Mouse (Mus musculus): ENCODE measurements around the gene Tango6. TPM values are rescaled to one million over a fixed set of nuclear protein-coding genes. Genes with fewer than 3 reads are reported as not detected.
"Not testable (repeated sequence)": the region's sequence is repeated elsewhere in the genome, so short reads cannot be mapped to it uniquely, and the experiment has no call there.

The Tango6 gene
- polyA plus RNA-seq, 1 experiment from 2014 or later = 6.0 TPM

DNA sequence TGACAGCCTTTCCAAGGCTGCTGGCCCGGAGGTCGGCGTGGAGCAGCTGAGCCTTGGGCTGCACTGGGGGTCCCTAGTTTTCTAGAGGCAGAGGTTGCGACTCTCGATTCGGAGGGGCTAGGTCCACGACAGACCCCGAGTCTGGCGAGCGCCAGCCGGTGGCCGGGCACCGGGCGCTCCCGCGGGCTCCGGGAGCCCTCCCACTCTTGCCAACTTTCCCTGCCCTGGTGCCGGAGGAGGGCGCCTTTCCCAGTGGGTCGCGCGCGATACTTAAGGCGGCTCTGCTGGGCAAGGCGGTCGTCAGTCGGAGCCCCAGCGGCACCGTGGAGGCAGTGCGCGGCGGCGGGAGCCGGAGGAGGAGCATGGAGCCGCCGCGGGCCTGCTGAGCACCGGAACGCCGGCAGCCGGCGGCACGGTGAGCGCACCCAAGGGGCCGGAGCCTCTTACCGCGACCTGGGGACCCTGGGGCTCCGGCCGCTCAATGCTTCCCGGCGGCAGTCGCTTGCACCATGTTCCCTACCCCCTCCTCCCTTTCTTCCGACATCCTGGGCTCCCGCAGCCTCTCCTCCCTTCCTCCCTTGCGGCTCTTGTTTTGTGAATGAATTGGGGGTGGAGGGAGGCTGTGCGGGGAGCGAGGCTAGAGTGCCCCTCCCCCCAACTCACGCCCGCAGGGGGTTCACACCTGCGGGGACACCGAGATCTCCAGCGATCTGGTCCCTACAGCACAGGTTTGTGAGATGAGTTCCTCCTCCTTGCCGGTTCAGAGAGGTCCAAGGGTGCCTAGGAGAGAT, 187.9 kb downstream of the Tango6 start:
- ATAC-seq (ENCODE audit: low read depth) = peak; percentile 70
- H3K4me1 ChIP-seq (replicated peaks) = peaks cover 38% of the 10 kb centered on the region
- peaks cover 71% of the 10 kb centered on the region for H3K27me3 ChIP-seq
- under 1% methylated on average over 59 of the region's 63 CpGs for WGBS
- H3K4me3 ChIP-seq = peak overlapping the region; percentile 60
- no peaks in the 10 kb centered on the region for H3K9me3 ChIP-seq
- H3K36me3 ChIP-seq = peaks cover 20% of the 10 kb centered on the region
- H3K27ac ChIP-seq (replicated peaks) = peak overlapping the region; percentile 39
- peak overlapping the region; percentile 80 for H3K9ac ChIP-seq
- H3K4me2 ChIP-seq = peak overlapping the region; percentile 86

DNA sequence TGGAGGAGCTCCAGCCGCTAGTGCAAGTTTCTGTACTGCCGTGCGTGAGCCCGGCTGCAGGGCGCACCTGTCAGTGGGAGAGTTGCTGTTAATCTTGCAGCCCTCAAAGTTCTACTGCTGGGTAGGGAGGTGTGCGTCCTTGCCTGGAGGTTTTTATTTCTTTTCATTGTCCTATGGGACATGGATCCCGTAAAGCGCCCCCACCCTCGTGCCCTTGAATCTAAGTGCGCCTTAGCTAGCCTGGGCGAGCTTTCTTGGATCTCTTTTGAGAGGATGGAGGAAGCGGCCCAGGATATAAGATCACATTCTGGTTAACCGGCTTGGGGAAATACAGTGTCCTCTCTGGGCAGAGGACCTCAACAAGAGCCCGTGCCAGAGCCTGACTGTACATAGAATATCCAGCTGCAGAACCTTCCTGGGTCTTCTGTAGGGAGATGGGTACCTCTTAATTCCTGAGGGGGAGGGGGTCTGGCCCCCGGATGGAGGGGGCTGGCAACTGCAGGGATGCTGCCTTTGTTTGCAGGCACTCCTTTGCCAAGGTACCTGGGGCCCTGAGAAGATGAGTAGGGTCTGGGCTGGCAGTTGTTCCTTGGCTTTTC, 188.6 kb downstream of the Tango6 start:
- Histone ChIP-seq H3K9ac (peak overlapping the region; percentile 80), H3K4me3 (peak overlapping the region; percentile 60)

DNA sequence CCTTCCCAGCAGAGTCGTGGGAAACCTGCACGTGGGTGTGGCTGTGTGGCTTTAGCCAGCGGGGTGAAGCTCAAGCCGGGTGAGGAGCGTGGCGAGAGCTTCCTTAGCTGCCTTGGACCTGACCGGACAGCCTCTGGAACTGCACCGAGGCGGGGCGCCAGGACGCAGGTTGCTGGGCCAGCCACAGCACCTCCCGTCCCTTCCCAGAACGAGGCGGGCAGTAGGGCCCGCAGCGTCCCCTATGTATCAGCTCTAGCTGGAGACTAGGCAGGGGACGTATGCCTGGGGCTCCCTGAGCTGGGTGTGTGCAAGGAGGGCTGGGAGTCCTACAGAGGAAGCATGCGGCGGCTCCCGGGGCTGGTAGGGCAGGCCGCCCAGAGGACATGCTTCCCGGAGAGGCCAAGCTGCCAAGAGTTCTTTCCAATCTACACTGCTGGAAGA, 189.1 kb downstream of the Tango6 start:
- peak overlapping the region; percentile 86 for H3K4me2 ChIP-seq
- peaks cover 27% of the 10 kb centered on the region for H3K36me3 ChIP-seq
- H3K9ac ChIP-seq = peak overlapping the region; percentile 80
- H3K27me3 ChIP-seq = peaks cover 68% of the 10 kb centered on the region
- H3K4me3 ChIP-seq = peak overlapping the region; percentile 60
- WGBS = under 1% methylated on average over 22 of the region's 22 CpGs
- no peaks in the 10 kb centered on the region for H3K9me3 ChIP-seq
- H3K27ac ChIP-seq (replicated peaks) = peak overlapping the region; percentile 39
- peak; percentile 77 for ATAC-seq (ENCODE audit: low read depth)
- H3K4me1 ChIP-seq (replicated peaks) = peaks cover 38% of the 10 kb centered on the region

More for the DNA sequence above, 188.6 kb downstream of the Tango6 start:
- under 1% methylated on average over 15 of the region's 15 CpGs for WGBS
- ATAC-seq (ENCODE audit: low read depth) = peak; percentile 55
- H3K36me3 ChIP-seq = peaks cover 22% of the 10 kb centered on the region
- peaks cover 38% of the 10 kb centered on the region for H3K4me1 ChIP-seq (replicated peaks)
- H3K9me3 ChIP-seq = no peaks in the 10 kb centered on the region
- peak overlapping the region; percentile 86 for H3K4me2 ChIP-seq
- peak overlapping the region; percentile 39 for H3K27ac ChIP-seq (replicated peaks)
- H3K27me3 ChIP-seq = peaks cover 71% of the 10 kb centered on the region

DNA sequence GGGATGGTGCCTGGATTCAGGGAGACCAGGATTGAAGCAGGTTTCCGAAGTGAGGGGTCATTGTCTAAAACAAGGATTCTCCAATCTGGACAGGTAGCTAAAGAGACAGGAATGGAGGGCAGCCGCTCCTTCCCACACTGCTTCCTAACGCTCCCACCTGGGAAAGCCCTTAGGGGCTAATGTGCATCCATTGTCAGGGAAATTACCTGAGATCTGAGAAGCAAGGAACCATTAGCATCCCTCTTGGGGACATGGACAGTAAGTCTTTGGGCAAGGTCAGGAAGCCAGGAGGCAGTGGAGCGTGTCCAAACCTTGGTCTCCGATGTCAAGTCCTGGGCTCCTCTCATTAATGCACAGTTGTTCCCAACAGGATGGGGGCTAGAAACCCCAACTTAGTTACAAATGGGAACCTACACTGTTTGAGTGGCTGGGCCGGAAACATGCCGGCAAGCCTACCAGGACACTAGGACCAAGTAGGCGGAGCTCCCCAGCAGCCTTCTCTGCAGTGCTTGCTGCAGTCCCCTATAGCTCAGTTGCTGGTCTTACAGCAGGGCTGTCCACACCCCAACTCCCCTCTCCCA, 189.7 kb downstream of the Tango6 start:
- Histone ChIP-seq H3K4me3 (peak overlapping the region; percentile 60), H3K4me2 (peak overlapping the region; percentile 86), H3K9ac (peak overlapping the region; percentile 80), H3K36me3 (peaks cover 33% of the 10 kb centered on the region), H3K9me3 (no peaks in the 10 kb centered on the region), H3K27me3 (peaks cover 63% of the 10 kb centered on the region), H3K4me1 (replicated peaks) (peaks cover 38% of the 10 kb centered on the region), H3K27ac (replicated peaks) (peak overlapping the region; percentile 39)
- 9% methylated on average over 8 of the region's 8 CpGs for WGBS
- ATAC-seq (ENCODE audit: low read depth) = no peak

DNA sequence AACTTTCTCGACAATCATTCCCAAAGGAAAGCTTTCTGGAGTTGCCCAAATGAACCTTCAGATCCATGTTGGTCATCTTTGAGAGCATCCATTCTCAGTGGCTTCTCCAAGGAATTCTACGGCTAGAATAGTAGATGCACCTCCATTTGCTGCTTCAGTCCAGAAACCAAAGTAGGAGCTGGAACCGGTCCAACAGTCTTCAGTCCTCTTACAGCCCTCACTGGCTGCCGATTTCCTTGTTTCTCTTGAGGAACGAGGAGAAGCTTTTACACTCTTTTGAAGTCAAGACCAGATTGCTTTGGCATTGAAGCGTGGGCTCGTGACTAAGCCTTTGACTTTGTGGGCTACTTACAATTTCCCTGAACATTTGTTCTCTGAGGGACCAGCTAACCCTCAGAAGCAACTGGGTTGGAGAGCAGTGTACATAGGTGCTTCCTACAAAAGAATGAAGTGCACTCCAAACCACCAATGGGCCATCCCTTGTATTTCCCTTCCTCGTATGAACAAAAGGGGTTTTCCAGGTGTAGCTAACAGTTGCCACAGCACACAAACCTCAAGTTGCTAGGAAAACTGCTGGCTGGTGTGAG, 197.3 kb downstream of the Tango6 start:
- Histone ChIP-seq H3K4me3 (no peak overlapping the region), H3K4me1 (replicated peaks) (no peaks in the 10 kb centered on the region), H3K27me3 (no peaks in the 10 kb centered on the region), H3K27ac (replicated peaks) (no peak overlapping the region), H3K4me2 (no peak overlapping the region), H3K9ac (no peak overlapping the region), H3K9me3 (no peaks in the 10 kb centered on the region), H3K36me3 (peaks cover 89% of the 10 kb centered on the region)
- ATAC-seq (ENCODE audit: low read depth) = no peak
- 94% methylated on average over 8 of the region's 8 CpGs for WGBS

DNA sequence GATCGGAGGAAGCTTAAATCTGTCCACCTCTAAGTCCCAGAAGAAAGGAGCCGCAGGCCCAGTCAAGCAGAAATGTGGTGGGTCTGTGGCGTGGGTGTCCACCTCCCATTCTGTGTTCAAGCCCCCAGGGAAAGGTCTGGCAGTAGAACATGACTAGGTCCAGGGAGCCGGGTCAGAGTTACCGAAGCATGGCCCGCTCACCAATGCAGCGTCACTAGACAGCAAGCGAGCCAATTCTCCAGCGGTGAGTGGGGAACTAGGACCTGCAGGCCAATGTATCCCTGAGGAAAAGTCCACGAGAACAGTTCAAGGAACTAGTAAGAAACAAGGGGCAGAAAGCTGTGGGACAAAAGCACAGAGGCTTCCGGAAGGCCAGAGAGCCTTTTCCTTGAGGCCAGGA, 201.2 kb downstream of the Tango6 start:
- not testable (repeated sequence) for H3K4me3 ChIP-seq; H3K9ac ChIP-seq; H3K4me1 ChIP-seq (replicated peaks); H3K9me3 ChIP-seq; H3K27ac ChIP-seq (replicated peaks); ATAC-seq (ENCODE audit: low read depth); H3K27me3 ChIP-seq; H3K4me2 ChIP-seq
- WGBS = 94% methylated on average over 11 of the region's 11 CpGs
- peaks cover 74% of the 10 kb centered on the region for H3K36me3 ChIP-seq

DNA sequence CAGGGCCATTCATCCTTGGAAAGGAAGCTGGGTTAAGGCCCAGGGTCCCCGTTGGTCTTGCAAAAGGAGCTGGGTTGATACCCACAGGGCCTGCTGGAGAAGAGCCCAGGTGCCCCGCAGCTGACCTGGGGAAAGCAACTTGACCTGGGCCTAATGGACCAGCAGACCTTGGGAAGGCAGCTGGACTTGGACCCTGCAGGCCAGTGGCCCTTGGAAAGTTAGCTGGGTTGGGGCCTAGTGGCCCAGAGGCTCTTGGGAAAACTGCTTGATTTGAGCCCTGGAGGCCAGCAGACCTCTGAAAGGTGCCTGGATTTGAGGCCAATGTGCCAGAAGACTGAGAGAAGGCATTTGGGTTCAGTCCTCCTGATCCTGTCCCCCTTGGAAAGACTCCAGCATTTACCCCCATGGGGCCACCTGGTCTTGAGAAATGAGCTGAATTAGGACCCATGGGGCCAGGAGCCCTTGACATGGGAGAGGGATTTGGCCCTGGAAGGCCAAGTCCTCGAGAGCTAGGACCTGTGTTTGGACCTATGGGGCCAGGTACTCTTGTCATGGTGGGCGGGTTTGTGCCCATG, 202.0 kb downstream of the Tango6 start:
- not testable (repeated sequence) for ATAC-seq (ENCODE audit: low read depth); H3K9me3 ChIP-seq; H3K4me2 ChIP-seq; H3K4me3 ChIP-seq; H3K27ac ChIP-seq (replicated peaks); H3K4me1 ChIP-seq (replicated peaks); H3K9ac ChIP-seq; H3K27me3 ChIP-seq
- peaks cover 66% of the 10 kb centered on the region for H3K36me3 ChIP-seq
- WGBS = 94% methylated on average over 4 of the region's 4 CpGs

DNA sequence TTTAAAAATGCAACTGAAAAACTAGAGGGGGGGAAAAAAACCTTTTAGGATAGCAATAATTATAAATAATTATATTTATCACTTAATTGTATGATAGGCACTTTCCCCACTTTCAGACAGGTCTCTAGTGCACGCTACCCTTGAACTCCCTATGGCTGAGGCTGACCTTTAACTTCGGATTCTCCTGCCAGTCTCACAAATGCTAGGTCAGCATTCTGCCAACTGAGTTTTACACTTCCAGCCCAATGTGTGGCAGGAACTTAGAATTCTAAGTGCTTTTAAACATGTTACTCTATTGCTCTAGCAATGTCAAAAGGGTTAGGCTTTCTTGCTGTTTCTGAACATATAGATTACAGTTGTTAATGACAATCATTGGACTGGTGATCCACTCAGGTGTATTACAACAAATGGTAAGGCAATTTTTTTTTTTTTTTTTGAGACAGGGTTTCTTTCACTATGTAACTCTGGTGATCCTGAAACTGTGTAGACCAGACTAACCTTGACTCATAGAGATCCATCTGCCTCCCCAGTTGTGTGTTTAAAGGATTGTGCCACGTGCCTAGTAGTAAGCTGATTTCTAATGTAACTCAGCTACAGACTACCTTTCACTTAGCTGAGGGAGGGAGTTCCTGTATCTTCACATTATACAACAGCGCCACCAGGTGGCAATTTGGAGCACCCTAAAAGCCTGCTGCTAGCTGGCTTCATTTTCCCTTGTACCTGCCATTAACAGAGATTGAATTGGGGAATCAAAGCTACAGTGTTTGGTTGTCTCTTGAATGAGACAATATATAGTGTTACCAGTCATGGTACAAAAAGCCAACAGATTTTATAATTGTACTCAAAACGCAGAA, 204.7 kb downstream of the Tango6 start:
- Histone ChIP-seq H3K9ac (no peak overlapping the region), H3K4me1 (replicated peaks) (peaks cover 20% of the 10 kb centered on the region), H3K27ac (replicated peaks) (no peak overlapping the region), H3K4me2 (no peak overlapping the region), H3K4me3 (no peak overlapping the region), H3K9me3 (no peaks in the 10 kb centered on the region), H3K36me3 (peaks cover 43% of the 10 kb centered on the region), H3K27me3 (no peaks in the 10 kb centered on the region)
- 49% methylated on average over 5 of the region's 5 CpGs for WGBS
- peak; percentile 74 for ATAC-seq (ENCODE audit: low read depth)

DNA sequence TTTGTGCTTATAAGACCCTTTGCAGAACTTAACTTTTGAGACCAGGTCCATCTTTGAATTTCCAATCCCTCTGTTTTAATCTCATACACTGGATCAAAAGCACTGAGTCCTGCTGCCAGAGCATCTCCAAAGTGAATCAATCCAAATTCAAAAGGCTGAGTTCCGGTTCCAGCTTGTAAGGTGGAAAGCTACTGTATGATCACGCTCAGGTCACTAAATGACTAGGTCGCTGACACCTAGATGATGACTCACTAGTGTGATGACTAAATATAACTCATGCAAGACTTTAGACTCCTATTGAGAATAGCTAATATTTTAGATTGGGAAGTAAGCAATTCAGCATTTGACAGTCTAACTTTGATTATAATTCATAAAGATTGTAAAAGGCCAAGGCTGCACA, 205.9 kb downstream of the Tango6 start:
- H3K36me3 ChIP-seq = peaks cover 31% of the 10 kb centered on the region
- H3K9ac ChIP-seq = no peak overlapping the region
- H3K4me3 ChIP-seq = no peak overlapping the region
- no peaks in the 10 kb centered on the region for H3K27me3 ChIP-seq
- no peak overlapping the region for H3K4me2 ChIP-seq
- H3K27ac ChIP-seq (replicated peaks) = no peak overlapping the region
- peaks cover 22% of the 10 kb centered on the region for H3K4me1 ChIP-seq (replicated peaks)
- ATAC-seq (ENCODE audit: low read depth) = no peak
- WGBS = 88% methylated on average over 3 of the region's 3 CpGs
- no peaks in the 10 kb centered on the region for H3K9me3 ChIP-seq

DNA sequence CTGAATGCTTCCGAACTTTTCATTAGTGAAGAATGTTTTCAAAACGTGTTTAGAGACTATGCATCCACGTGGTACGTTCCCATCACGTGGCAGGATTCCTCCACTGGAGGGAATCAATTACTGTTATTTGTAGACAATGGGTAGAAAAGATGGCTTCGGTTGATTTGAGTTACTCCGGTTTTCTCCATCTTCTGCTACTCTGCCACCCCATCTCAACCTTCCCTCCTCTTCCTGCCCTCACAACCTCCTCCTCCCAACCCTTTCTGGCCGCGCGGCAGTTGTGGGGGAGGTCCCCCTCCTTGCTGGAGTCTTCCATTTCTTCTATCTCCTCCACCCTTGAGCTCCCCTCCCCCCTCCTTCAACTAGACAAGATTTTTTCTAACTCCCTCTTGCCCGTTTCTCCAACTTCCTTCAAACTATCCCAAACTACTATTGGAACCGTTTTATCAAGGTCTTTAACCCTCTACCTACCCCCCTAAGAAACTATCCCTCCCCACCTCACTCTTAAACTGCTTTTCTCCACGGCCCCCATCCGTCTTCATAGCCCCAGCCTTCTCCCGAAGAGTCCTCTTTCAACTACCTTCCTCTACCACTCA, 209.4 kb downstream of the Tango6 start:
- Histone ChIP-seq H3K4me2 (peak overlapping the region; percentile 86), H3K36me3 (peaks cover 20% of the 10 kb centered on the region; the same call in 1 of the 2 replicates), H3K27ac (replicated peaks) (peak overlapping the region; percentile 96), H3K27me3 (no peaks in the 10 kb centered on the region), H3K9me3 (no peaks in the 10 kb centered on the region), H3K9ac (peak overlapping the region; percentile 96), H3K4me3 (peak overlapping the region; percentile 95), H3K4me1 (replicated peaks) (peaks cover 34% of the 10 kb centered on the region)
- WGBS = under 1% methylated on average over 15 of the region's 15 CpGs
- no peak for ATAC-seq (ENCODE audit: low read depth)

Measured in neural tube, embryonic 13.5 days (tissue).